Mouse (Mus musculus): ENCODE data around the gene Smok3b. TPM values are rescaled to one million over a fixed set of nuclear protein-coding genes. Genes with fewer than 3 reads are reported as not detected.

Gene Smok3b
- not detected in 2 replicates for polyA plus RNA-seq (2012; rRNA removed)

DNA sequence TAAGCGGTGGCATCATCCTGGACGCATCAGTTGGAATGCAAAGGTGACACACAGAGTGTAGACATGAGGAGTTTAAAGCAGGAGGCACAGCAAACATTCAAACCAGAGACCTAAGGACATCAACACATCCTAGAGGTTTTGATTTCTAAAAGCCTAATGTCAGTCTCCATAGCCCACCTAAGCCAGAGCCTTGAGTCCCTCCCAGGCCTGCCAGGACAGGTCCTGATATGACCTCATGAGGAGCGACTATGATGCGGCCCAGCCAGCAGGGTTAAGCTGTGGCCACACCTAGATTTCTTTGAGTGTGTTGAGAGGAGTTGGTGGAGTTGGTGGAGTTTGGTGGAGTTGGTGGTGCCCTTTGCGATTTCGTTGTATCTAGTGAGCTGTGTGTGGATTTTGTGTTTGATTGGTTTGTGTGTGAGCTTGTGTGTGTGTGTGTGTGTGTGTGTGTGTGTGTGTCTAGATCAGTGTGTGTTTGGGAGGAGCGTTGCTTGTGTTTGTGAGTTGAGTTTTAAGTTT is at the start of gene Smok3b, which contains the start of gene Smok3a:
TSS of gene Smok3b (plus strand) at position 469 of the 519 bp plus-strand sequence.
TSS of gene Smok3a (plus strand) at position 301 of the 519 bp plus-strand sequence.

GRCm38 (mm10) chr5:137981300-137981699 is 39.9 kb upstream of the Smok3b start, which contains the start of gene Azgp1:
Gene Azgp1, plus strand, starts transcription at chr5:137981520.

DNA sequence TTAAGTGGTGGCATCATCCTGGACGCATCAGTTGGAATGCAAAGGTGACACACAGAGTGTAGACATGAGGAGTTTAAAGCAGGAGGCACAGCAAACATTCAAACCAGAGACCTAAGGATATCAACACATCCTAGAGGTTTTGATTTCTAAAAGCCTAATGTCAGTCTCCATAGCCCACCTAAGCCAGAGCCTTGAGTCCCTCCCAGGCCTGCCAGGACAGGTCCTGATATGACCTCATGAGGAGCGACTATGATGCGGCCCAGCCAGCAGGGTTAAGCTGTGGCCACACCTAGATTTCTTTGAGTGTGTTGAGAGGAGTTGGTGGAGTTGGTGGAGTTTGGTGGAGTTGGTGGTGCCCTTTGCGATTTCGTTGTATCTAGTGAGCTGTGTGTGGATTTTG is 31.7 kb downstream of the Smok3b start, which contains the start of gene Smok3c:
TSS of gene Smok3c (plus strand) at position 301 of the 400 bp plus-strand sequence.

DNA sequence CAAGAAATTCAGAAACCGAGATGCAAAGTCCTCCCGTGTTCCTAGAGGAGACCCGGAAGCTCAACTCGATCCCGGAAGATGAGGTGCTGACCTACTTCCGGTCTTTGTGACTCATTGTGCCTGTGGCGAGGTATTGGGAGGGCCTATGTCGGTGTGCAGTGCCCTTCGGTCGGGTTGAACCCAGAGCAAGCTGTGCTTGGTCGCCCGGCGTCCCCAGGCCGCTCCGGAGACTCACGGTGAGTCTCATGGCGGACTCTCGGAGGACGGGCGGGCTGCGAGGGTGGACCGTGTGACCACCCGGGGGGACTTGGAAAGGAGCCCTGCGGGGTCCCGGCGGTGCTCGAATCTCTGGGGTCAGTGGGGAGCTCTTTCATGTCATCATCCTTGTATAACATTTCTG is 63.8 kb downstream of the Smok3b start, which contains the start of gene Zkscan1:
TSS of gene Zkscan1 (plus strand) at position 89 of the 400 bp plus-strand sequence.

Other genes with a start within 250 kb of the Smok3b start
- 70.6 and 89.1 TPM in 2 replicates for gene Ppp1r35, start 242.6 kb upstream of the Smok3b start, polyA plus RNA-seq (2012; rRNA removed)
- 42.4 and 45.4 TPM in 2 replicates for gene Mepce, start 233.8 kb upstream of the Smok3b start, polyA plus RNA-seq (2012; rRNA removed)
- 1.00 and 1.0 TPM in 2 replicates for gene Zcwpw1, start 233.6 kb upstream of the Smok3b start, polyA plus RNA-seq (2012; rRNA removed)
- gene Pilra, start 185.1 kb upstream of the Smok3b start, polyA plus RNA-seq (2012; rRNA removed), result 0.71 and 1.1 TPM in 2 replicates
- gene Pilrb1, start 163.3 kb upstream of the Smok3b start, polyA plus RNA-seq (2012; rRNA removed), result 2.1 and 3.6 TPM in 2 replicates
- gene Pilrb2, start 149.6 kb upstream of the Smok3b start, polyA plus RNA-seq (2012; rRNA removed), result 2.1 and 2.2 TPM in 2 replicates
- gene Cyp3a13, start 99.8 kb upstream of the Smok3b start, polyA plus RNA-seq (2012; rRNA removed), result 0.05 TPM in 1 of 2 replicates, not detected in the other
- 0.33 and 0.73 TPM in 2 replicates for gene Gjc3, start 58.3 kb upstream of the Smok3b start, polyA plus RNA-seq (2012; rRNA removed)
- 0.31 and 0.41 TPM in 2 replicates for gene Azgp1, start 39.9 kb upstream of the Smok3b start, polyA plus RNA-seq (2012; rRNA removed)
- not detected in 2 replicates for gene Smok3a, start 168 bp upstream of the Smok3b start, polyA plus RNA-seq (2012; rRNA removed)
- not detected in 2 replicates for gene Smok3c, start 31.8 kb downstream of the Smok3b start, polyA plus RNA-seq (2012; rRNA removed)
- 3.8 and 6.3 TPM in 2 replicates for gene Zkscan1, start 63.7 kb downstream of the Smok3b start, polyA plus RNA-seq (2012; rRNA removed)
- gene Zscan21, start 95.5 kb downstream of the Smok3b start, polyA plus RNA-seq (2012; rRNA removed), result 11.9 and 13.3 TPM in 2 replicates
- 2.9 and 3.4 TPM in 2 replicates for gene Zfp113, start 134.3 kb downstream of the Smok3b start, polyA plus RNA-seq (2012; rRNA removed)
- 71.0 and 103 TPM in 2 replicates for gene Cops6, start 139.6 kb downstream of the Smok3b start, polyA plus RNA-seq (2012; rRNA removed)
- 43.5 and 46.7 TPM in 2 replicates for gene Ap4m1, start 150.6 kb downstream of the Smok3b start, polyA plus RNA-seq (2012; rRNA removed)
- gene Mcm7, start 151.0 kb downstream of the Smok3b start, polyA plus RNA-seq (2012; rRNA removed), result 47.9 and 68.6 TPM in 2 replicates
- gene Taf6, start 166.0 kb downstream of the Smok3b start, polyA plus RNA-seq (2012; rRNA removed), result 74.1 and 120 TPM in 2 replicates
- gene Cnpy4, start 166.1 kb downstream of the Smok3b start, polyA plus RNA-seq (2012; rRNA removed), result 3.6 and 5.5 TPM in 2 replicates
- 13.3 and 13.7 TPM in 2 replicates for gene Mblac1, start 172.9 kb downstream of the Smok3b start, polyA plus RNA-seq (2012; rRNA removed)
- gene Nxpe5, start 204.5 kb downstream of the Smok3b start, polyA plus RNA-seq (2012; rRNA removed), result 1.2 and 1.5 TPM in 2 replicates
- gene Lamtor4, start 234.1 kb downstream of the Smok3b start, polyA plus RNA-seq (2012; rRNA removed), result 194 and 210 TPM in 2 replicates
- gene BC037034, start 242.6 kb downstream of the Smok3b start, polyA plus RNA-seq (2012; rRNA removed), result 74.3 and 81.7 TPM in 2 replicates